Mouse (Mus musculus) intestine, embryonic 15.5 days (tissue): Measurements from ENCODE around the gene Rtf1. TPM values are rescaled to one million over a fixed set of nuclear protein-coding genes. Genes with fewer than 3 reads are reported as not detected.
A peak's percentile ranks its signal among the peaks of the same experiment; 100 is the strongest.
"Not testable (repeated sequence)": the region's sequence is repeated elsewhere in the genome, so short reads cannot be mapped to it uniquely, and the experiment has no call there.

ENCODE experiments used
- ATAC-seq: fragments of 200-750 bp; cut with Nextera tagmentation; 2 replicates; pipeline ENCODE4 v1.8.0; 2017; ENCODE audit warnings: moderate TSS enrichment, moderate library complexity
- H3K27ac ChIP-seq: fragments of 300-500 bp; sonication (generic); 2 replicates; pipeline ENCODE4 v1.5.1; 2015; ENCODE audit warnings: mild to moderate bottlenecking, inconsistent platforms
- H3K27me3 ChIP-seq: fragments of 300-500 bp; sonication (generic); replicated peaks from 2 replicates; pipeline ENCODE4 v1.6.1; 2015; ENCODE audit warnings: inconsistent platforms
- H3K36me3 ChIP-seq: fragments of 300-500 bp; sonication (generic); 2 replicates; pipeline ENCODE4 v1.6.1; 2015; ENCODE audit warnings: inconsistent platforms
- H3K4me1 ChIP-seq: fragments of 300-500 bp; sonication (generic); replicated peaks from 2 replicates; pipeline ENCODE4 v1.6.1; 2015; ENCODE audit warnings: inconsistent platforms
- H3K4me2 ChIP-seq: fragments of 300-500 bp; sonication (generic); replicated peaks from 2 replicates; pipeline ENCODE4 v1.6.1; 2015; ENCODE audit warnings: mild to moderate bottlenecking, inconsistent platforms
- H3K4me3 ChIP-seq: fragments of 300-500 bp; sonication (generic); replicated peaks from 2 replicates; pipeline ENCODE4 v1.5.1; 2015; ENCODE audit warnings: inconsistent platforms
- H3K9ac ChIP-seq: fragments of 300-500 bp; sonication (generic); 2 replicates; pipeline ENCODE4 v1.6.1; 2015; ENCODE audit warnings: inconsistent platforms
- H3K9me3 ChIP-seq: fragments of 300-500 bp; sonication (generic); 2 replicates; pipeline ENCODE4 v1.6.1; 2016; ENCODE audit warnings: inconsistent platforms
- WGBS: fragments of 180-500 bp; shearing (Covaris S2); methylation state at CpG from one replicate; pipeline ENCODE4 v1.1.7; 2015; 5-methylcytosine and 5-hydroxymethylcytosine counted together
- polyA plus RNA-seq: library from polyadenylated mRNA; unstranded; fragments of >200 nt; fragmentation: Nextera tagmentation; extraction: Ambion mirVana; gene quantifications from 2 replicates; pipeline ENCODE4 v1.2.1, GENCODE M21; 2015

Rtf1 gene
- polyA plus RNA-seq, 1 experiment from 2014 or later = 34.8 TPM

DNA sequence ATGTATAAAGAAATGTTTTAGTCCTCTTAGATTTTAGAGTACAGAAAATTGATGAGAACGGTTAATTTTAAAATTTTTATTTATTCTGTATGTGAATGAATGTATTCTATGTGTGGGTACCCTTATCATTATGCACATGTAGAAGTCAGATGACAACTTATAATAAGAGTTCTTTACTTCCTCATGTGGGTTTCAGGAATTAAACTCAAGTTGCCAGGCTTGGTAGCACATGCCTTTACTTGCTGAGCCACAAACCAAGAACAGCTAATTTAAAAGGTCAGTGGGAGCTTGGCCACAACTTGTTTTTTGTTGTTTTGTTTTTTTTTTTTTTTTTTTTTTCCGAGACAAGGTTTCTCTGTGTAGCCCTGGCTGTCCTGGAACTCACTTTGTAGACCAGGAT is 20.0 kb downstream of the Rtf1 start:
- WGBS = 88% methylated on average over 2 of the region's 2 CpGs
- Histone ChIP-seq H3K9ac (no peak overlapping the region), H3K36me3 (no peaks in the 10 kb centered on the region), H3K9me3 (no peaks in the 10 kb centered on the region), H3K27ac (no peak overlapping the region), H3K4me3 (no peak overlapping the region), H3K4me2 (no peak overlapping the region), H3K4me1 (no peaks in the 10 kb centered on the region), H3K27me3 (no peaks in the 10 kb centered on the region)
- no peak for ATAC-seq

DNA sequence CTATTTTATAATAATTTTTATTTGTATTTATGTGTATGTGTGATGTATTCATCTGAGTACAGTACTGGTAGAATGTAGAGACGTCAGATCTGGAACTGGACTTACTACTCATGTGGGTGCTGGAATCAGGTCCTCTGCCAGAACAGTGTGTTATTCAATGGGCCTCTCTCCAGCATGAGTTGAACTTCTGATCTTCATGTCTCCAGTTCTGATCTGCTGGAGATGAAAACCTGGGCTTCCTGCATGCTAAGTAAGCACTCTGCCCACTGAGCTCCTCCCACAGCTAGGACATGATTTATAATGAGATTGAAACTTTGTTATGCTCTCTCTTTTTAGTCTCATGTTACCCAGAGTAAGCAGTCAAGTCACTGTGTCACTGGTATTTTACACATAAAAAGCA is 21.2 kb downstream of the Rtf1 start:
- Histone ChIP-seq H3K9ac (no peak overlapping the region), H3K4me2 (no peak overlapping the region), H3K4me3 (no peak overlapping the region), H3K4me1 (no peaks in the 10 kb centered on the region), H3K27ac (no peak overlapping the region), H3K36me3 (no peaks in the 10 kb centered on the region), H3K9me3 (no peaks in the 10 kb centered on the region), H3K27me3 (no peaks in the 10 kb centered on the region)
- no peak for ATAC-seq
- WGBS = 85% methylated on average over 1 of the region's 1 CpGs

DNA sequence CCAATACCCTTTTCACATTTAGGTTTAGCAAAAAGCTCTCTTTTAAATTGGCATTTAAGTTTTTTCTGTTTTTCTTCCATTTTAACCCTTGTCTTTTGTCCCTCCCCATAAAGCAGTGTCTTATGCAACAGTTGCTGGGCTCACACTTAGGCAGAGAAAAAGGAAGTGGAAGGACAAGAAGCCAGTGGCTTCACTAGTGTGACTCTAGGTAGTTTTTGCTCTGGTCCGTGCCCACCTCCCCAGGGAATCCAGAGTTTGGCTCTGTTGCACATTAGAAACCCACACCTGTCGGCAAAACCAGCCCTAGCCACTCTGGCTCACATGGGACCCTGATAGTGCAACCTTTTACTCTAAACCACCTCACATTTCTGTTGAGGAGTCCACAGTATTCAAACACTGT is 23.6 kb downstream of the Rtf1 start:
- no peak overlapping the region for H3K4me3 ChIP-seq
- no peak overlapping the region for H3K9ac ChIP-seq
- no peak for ATAC-seq
- H3K36me3 ChIP-seq = no peaks in the 10 kb centered on the region
- no peak overlapping the region for H3K27ac ChIP-seq
- WGBS = 90% methylated on average over 2 of the region's 2 CpGs
- H3K4me2 ChIP-seq = no peak overlapping the region
- H3K9me3 ChIP-seq = no peaks in the 10 kb centered on the region
- no peaks in the 10 kb centered on the region for H3K4me1 ChIP-seq
- no peaks in the 10 kb centered on the region for H3K27me3 ChIP-seq

DNA sequence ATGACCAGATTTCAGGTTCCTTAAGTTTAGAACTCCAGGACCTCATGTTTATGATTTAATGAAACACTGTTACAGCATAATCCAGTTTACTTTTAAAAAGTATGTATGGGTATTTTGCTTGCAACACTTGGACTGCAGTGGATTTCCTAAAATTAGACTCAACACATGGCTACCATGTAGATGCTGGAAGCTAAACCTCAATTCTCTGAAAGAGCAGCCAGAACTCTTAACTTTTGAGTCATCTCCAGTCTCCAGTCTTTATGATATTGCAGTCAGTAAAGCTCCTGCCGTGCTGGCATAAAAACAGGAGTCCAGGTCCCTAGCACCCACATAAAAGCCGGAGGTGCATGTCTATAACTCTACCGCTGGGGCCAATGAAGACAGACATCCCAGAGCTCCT is 25.1 kb downstream of the Rtf1 start:
- ATAC-seq = no peak
- no peaks in the 10 kb centered on the region for H3K9me3 ChIP-seq
- no peaks in the 10 kb centered on the region for H3K27me3 ChIP-seq
- H3K4me2 ChIP-seq = no peak overlapping the region
- no peaks in the 10 kb centered on the region for H3K4me1 ChIP-seq
- 93% methylated on average over 3 of the region's 3 CpGs for WGBS
- no peak overlapping the region for H3K27ac ChIP-seq
- H3K4me3 ChIP-seq = no peak overlapping the region
- H3K36me3 ChIP-seq = no peaks in the 10 kb centered on the region
- H3K9ac ChIP-seq = no peak overlapping the region

DNA sequence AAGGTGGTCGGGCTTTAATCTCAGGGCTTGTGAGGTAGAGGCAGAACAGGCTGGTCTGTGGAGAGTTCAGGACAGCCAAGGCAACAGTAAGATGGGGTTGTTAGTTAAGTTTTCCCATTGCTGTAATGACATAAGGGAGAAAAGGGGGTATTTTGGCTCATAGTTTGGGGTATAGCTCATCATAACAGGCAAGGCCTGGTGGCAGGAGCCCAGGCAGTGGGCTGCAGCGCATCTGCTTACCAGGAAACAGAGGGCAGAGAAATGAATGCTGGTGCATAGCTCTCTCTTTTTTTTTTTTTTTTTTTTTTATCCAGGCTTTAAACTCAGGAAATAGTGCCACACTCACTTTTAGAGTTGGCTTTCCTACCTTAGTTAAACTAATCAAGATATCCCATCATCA is 28.3 kb downstream of the Rtf1 start:
- 91% methylated on average over 2 of the region's 2 CpGs for WGBS
- H3K4me2 ChIP-seq = no peak overlapping the region
- no peak for ATAC-seq
- H3K27me3 ChIP-seq = no peaks in the 10 kb centered on the region
- H3K4me3 ChIP-seq = no peak overlapping the region
- no peaks in the 10 kb centered on the region for H3K4me1 ChIP-seq
- no peaks in the 10 kb centered on the region for H3K9me3 ChIP-seq
- no peaks in the 10 kb centered on the region for H3K36me3 ChIP-seq
- H3K9ac ChIP-seq = no peak overlapping the region
- H3K27ac ChIP-seq = no peak overlapping the region

DNA sequence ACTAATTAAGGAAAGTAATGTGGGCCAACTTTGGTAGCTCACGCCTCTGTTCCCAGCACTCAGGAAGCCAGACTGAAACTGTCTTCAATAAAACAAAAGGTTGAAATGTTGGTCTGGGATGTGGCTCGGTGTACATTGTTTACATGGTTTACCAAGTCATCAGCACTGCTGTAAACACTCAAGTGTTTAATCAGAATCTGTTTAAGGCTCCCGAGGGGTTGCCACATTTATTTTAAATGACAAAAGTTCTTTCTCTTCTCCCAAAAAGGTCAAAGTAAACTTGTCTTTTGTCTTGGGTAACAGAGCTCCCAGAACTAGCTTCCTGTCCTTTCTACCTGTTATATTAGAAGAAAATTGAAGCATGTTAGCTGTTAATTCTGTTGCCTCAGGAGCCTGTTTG is 32.8 kb downstream of the Rtf1 start:
- Histone ChIP-seq H3K9me3 (no peaks in the 10 kb centered on the region), H3K4me2 (no peak overlapping the region), H3K27ac (no peak overlapping the region), H3K36me3 (peaks cover 6% of the 10 kb centered on the region; the same call in 1 of the 2 replicates), H3K4me1 (no peaks in the 10 kb centered on the region), H3K27me3 (no peaks in the 10 kb centered on the region), H3K9ac (no peak overlapping the region), H3K4me3 (no peak overlapping the region)
- no peak for ATAC-seq
- 78% methylated on average over 3 of the region's 3 CpGs for WGBS

DNA sequence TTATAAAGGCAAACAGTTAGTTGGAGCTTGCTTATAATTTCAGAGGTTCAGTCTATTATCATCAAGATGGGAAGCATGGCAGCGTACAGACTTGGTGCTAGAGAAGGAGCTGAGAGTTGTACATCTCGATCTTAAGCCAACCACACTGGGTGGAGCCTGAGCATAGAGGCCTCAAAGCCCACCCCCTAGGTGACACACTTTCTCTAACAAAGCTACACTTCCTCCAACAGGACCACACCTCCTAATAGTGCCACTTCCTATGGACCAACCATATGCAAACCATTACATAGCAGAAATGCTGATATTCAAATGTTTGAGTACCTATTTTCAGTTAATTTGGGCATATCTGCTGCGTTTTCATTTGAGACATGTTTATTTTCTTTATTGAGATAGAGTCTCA is 35.1 kb downstream of the Rtf1 start:
- Histone ChIP-seq H3K9ac (no peak overlapping the region), H3K27me3 (no peaks in the 10 kb centered on the region), H3K4me3 (no peak overlapping the region), H3K27ac (no peak overlapping the region), H3K36me3 (peaks cover 11% of the 10 kb centered on the region; the same call in 1 of the 2 replicates), H3K4me1 (no peaks in the 10 kb centered on the region), H3K9me3 (no peaks in the 10 kb centered on the region), H3K4me2 (no peak overlapping the region)
- 87% methylated on average over 3 of the region's 3 CpGs for WGBS
- ATAC-seq = no peak

DNA sequence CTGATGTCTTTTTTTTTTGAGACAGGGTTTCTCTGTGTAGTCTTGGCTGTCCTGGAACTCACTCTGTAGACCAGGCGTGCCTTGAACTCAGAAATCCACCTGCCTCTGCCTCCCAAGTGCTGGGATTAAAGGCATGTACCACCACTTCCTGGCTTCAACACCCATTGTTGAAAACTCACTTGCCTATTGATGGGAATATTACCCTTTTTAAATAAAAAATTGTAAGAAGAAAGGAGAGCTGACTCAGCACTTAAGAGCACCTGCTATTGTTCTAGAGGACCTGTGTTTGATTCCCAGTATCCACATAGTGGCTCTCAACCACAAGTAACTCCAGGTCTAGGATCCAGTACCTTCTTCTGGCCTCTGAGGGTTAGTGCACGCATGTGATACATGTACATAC is 41.0 kb downstream of the Rtf1 start:
- 90% methylated on average over 2 of the region's 2 CpGs for WGBS
- not testable (repeated sequence) for H3K9ac ChIP-seq, ATAC-seq, H3K27me3 ChIP-seq, H3K4me3 ChIP-seq, H3K27ac ChIP-seq, H3K4me1 ChIP-seq, H3K4me2 ChIP-seq, H3K9me3 ChIP-seq
- H3K36me3 ChIP-seq = peaks cover 22% of the 10 kb centered on the region

DNA sequence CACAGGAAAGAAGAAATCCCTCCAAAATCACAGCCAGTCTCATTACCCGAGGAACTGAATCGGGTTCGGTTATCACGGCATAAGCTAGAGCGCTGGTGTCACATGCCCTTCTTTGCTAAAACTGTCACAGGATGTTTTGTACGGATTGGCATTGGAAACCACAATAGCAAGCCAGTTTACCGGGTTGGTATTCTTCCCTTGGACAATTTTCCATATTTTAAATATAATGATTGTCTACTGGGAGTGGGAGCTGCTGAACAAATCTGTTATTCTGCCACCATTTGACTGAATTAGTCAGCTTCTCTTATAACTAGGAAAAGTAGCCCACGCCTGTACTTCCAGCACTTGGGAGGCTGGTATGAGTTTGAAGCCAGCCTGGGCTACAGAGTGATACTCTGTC is 46.2 kb downstream of the Rtf1 start:
- Histone ChIP-seq H3K4me3 (no peak overlapping the region), H3K4me2 (no peak overlapping the region), H3K4me1 (no peaks in the 10 kb centered on the region), H3K36me3 (peaks cover 43% of the 10 kb centered on the region), H3K9ac (no peak overlapping the region), H3K27me3 (no peaks in the 10 kb centered on the region), H3K27ac (no peak overlapping the region), H3K9me3 (no peaks in the 10 kb centered on the region)
- no peak for ATAC-seq
- 94% methylated on average over 8 of the region's 8 CpGs for WGBS

DNA sequence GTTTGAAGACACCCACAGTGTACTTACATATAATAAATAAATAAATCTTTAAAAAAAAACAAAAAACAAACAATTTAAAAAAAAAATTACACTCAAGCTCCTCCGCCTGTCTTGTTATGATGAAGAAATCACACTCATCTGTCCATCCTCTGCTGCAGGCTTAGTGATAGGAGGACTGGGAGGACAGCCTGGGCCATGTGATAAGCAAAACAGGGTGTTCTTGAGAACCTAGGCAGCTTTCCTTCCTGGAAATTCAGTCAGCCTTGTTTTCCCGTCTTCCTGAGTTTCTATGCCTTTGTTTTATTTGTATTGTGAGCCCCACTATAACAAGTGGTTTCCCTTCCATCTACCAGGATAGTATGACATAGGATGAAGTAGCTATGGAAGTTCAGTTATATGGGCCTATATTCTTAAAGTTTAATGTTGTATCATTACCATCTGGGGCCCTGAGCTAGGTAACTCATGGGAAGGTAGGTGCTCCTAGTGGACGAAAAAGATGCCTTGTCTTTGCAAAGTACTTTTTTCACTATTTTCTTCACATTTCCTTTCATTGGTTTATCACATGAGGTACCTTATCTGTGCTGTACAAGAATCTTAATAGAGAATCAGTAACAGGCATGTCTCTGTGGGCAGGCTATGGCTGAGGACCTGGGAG is 53.0 kb downstream of the Rtf1 start:
- 85% methylated on average over 3 of the region's 3 CpGs for WGBS
- H3K36me3 ChIP-seq = peaks cover 38% of the 10 kb centered on the region

DNA sequence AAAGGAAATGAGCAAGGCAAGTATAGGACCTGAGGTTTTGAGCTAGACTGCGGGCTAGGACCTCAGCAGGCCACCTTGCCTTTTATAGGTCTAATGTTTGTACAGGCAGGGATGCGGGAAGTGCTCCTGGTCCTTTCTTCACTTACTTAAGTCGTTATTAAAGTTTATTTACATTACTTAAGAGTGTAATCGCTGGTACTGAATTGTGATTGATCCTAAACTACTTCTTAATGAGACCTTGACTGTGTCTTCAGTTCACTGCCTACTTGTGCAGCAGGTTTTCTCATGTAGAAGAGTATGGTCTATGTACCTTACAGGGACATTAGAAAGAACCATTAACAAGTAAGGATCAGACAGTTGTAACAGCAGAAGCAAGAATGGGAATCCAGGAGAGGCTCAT is 55.9 kb downstream of the Rtf1 start:
- H3K4me2 ChIP-seq = no peak overlapping the region

More for the DNA sequence above, 53.0 kb downstream of the Rtf1 start:
- no peak overlapping the region for H3K4me2 ChIP-seq
- no peak overlapping the region for H3K4me3 ChIP-seq
- no peak overlapping the region for H3K27ac ChIP-seq
- ATAC-seq = no peak
- H3K27me3 ChIP-seq = no peaks in the 10 kb centered on the region
- no peaks in the 10 kb centered on the region for H3K9me3 ChIP-seq
- no peak overlapping the region for H3K9ac ChIP-seq
- no peaks in the 10 kb centered on the region for H3K4me1 ChIP-seq

DNA sequence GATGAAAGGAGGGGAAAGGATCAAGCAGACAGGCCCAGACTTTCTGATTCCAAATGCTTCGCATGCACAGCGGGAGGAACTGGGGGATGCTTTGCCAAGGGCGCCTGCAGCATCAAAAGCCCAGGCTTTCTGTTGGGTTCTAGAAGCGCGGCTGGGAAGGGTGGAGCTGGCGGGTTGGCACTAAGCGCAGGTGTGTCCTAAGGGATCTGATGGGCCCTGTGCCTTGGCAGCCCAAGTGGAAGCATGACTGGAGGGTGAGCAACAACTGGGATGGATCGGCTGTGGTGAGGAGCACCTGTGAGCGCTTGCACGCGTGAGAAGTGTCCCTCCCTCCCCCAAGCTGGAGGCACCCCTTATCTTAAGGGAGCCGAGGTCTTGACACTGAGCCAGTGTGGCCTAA is 62.3 kb downstream of the Rtf1 start:
- Histone ChIP-seq H3K27ac (no peak overlapping the region), H3K9ac (no peak overlapping the region), H3K36me3 (peaks cover 9% of the 10 kb centered on the region; the same call in 1 of the 2 replicates), H3K27me3 (0 out of 2 replicates have a peak, but pooled peaks cover 3% of the 10 kb centered on the region), H3K9me3 (no peaks in the 10 kb centered on the region), H3K4me2 (no peak overlapping the region), H3K4me3 (no peak overlapping the region), H3K4me1 (peaks cover 8% of the 10 kb centered on the region; the same call in 1 of the 2 replicates)
- WGBS = 28% methylated on average over 12 of the region's 12 CpGs
- ATAC-seq = no peak

More for the DNA sequence above, 55.9 kb downstream of the Rtf1 start:
- no peak for ATAC-seq
- Histone ChIP-seq H3K27me3 (no peaks in the 10 kb centered on the region), H3K36me3 (peaks cover 32% of the 10 kb centered on the region), H3K9ac (no peak overlapping the region), H3K9me3 (no peaks in the 10 kb centered on the region), H3K4me1 (no peaks in the 10 kb centered on the region), H3K4me3 (no peak overlapping the region), H3K27ac (no peak overlapping the region)
- 71% methylated on average over 4 of the region's 4 CpGs for WGBS

DNA sequence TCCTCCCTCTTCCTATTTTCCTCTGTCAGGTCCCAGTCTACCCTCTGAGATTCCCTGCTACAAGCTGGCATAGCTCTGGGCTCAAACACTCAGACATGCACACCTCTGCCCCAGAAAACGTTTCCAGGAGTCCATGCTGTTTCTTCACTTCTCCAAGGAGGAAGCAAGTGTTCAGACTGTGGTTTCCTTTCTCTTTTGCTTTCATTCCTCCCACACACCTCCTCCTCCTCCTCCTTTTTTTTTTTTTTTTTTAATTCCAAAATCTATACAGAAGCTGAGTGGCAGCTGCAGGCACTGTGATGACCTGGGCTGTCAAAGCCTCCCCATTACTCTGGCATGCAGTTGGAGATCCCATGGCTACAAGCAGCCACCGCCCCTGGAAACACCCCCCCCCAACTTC is 65.7 kb downstream of the Rtf1 start:
- Histone ChIP-seq H3K9ac (no peak overlapping the region), H3K36me3 (no peaks in the 10 kb centered on the region), H3K4me1 (peaks cover 24% of the 10 kb centered on the region), H3K27me3 (peaks cover 18% of the 10 kb centered on the region), H3K27ac (no peak overlapping the region), H3K9me3 (no peaks in the 10 kb centered on the region), H3K4me2 (peak overlapping the region; percentile 100; the same call in 1 of the 2 replicates), H3K4me3 (no peak overlapping the region)
- WGBS = 30% methylated on average over 2 of the region's 2 CpGs
- ATAC-seq = no peak
